Mouse (Mus musculus) spleen, adult 2 months (tissue): ENCODE results near the gene Hoxd3.

Experiments
- CTCF ChIP-seq: fragments of 200-500 bp; IDR thresholded peaks from 2 replicates; pipeline ENCODE4 v1.5.1; 2011; ENCODE audit warnings: mild to moderate bottlenecking, inconsistent platforms; ENCODE audit not compliant: insufficient read depth, insufficient read length, insufficient replicate concordance; ENCODE audit errors: extremely low read depth
- POLR2A ChIP-seq: fragments of 200-500 bp; IDR thresholded peaks from 2 replicates; pipeline ENCODE4 v1.6.1; 2011; ENCODE audit warnings: low read depth, low read length, inconsistent platforms

- no peak for TF ChIP-seq CTCF
- TF ChIP-seq POLR2A, result no peak
Measured at GRCm38 (mm10) chr2:74739869-74740268, 28.1 kb downstream of the Hoxd3 start.
